Mouse (Mus musculus): ENCODE results near the gene Brcc3. TPM values are rescaled to one million over a fixed set of nuclear protein-coding genes. Genes with fewer than 3 reads are reported as not detected.

The Brcc3 gene
- 24.0 and 25.0 TPM in 2 replicates for polyA plus RNA-seq (2012; ENCODE audit: insufficient read depth, insufficient read length, missing spikeins)

DNA sequence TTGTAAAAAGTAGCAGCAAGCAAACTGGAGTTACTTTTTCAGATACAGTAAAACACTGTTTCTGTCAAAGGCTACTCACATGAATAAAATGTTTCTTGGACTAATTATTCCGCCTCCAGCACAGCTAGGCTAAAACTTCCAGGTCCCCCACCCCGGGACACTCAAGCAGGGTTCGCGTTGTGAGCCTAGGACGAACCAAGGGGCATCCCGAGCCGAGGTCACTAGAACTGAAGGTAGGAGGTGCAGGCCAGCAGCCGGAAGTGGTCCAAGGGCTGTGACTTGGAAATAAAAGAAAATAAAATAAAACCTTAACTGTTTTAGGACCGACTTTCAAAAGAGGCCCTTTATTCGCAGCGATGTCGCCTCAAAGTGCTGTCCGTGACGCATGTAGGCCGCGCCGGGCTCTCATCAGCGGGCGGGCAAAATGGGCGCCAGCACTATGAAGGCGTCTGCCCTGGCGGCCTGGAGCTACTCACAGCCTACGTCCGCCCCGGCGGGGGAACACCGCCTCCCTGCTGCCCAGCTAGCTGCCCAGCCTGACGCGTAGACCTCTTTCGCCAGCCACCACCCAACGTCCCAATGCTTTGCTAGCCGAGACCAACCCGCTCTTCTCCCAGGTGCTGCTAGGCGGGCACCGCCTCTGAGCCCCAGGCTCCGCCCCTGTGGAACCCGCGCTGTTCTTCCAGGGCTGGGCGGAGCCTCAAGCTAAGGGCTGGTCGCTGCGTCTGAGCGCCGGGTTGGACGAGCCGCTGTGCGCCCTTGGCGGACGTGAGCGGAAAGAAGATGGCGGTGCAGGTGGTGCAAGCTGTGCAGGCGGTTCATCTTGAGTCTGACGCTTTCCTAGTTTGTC, at the start of gene Brcc3, which contains the start of the genes Cmc4 and Mtcp1:
Gene Brcc3 (plus strand): TSS at position 693 of the 850 bp plus-strand sequence.
Gene Cmc4 (minus strand): TSS at position 649 of the 850 bp plus-strand sequence.
Gene Mtcp1 (minus strand): TSS at position 653 of the 850 bp plus-strand sequence.
- Histone ChIP-seq H3K27ac (ENCODE audit: insufficient read depth, low read depth, low read length) (peak within 1 kb of the TSS; percentile 73), H3K4me3 (ENCODE audit: insufficient read depth, low read length) (peak within 1 kb of the TSS; percentile 66), H3K4me1 (ENCODE audit: control insufficient read depth, insufficient read depth, low read length) (no peaks in the 10 kb centered on the region)
- TF ChIP-seq CTCF (IDR thresholded peaks at IDR 0.05; ENCODE audit: low read depth, low read length) (no peak), POLR2A (IDR thresholded peaks at IDR 0.05; ENCODE audit: borderline replicate concordance, low read depth, low read length) (no peak)

- Histone ChIP-seq H3K4me3 (ENCODE audit: insufficient read depth, low read length) (no peak overlapping the region), H3K27ac (ENCODE audit: insufficient read depth, low read depth, low read length) (no peak overlapping the region), H3K4me1 (ENCODE audit: control insufficient read depth, insufficient read depth, low read length) (no peaks in the 10 kb centered on the region)
- no peak for TF ChIP-seq POLR2A (IDR thresholded peaks at IDR 0.05; ENCODE audit: borderline replicate concordance, low read depth, low read length)
- no peak for TF ChIP-seq CTCF (IDR thresholded peaks at IDR 0.05; ENCODE audit: low read depth, low read length)
Measured at GRCm38 (mm10) chrX:75370197-75370596, 46.2 kb upstream of the Brcc3 start.

DNA sequence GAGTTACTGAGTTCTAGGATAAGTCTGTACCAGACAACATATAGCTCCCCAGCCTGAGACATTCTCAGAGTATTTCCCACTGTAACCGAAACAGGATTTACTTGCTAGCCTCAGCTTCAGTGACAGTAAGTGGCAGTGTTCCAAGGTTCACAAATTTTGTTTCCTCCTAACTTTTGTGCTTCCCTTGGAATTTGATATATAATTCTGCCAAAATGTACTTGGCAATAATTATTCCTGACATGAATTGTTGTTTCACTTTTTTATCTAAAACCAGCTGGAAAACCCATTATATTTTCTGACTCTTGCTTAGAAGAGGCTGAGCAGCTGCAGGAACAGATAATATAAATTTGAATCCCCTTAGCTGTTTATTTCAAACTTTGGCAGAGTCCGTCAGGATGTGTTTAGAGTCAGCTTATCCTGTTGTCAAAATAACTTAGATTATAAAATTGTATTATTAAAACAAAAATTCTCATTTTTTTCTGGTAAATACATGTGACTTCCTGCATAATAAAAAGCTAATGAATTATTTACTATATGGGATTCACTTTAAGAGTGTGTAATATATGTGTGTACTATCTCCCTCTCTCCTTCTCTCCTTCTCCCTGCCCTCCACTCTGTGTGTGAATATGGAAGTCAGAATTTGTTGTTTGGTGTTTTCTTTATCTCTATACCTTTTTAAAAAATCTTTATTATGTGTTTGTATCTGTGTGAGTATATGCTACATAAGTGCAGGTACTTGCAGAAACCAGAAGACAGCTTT, 43.6 kb upstream of the Brcc3 start:
- H3K27ac ChIP-seq (ENCODE audit: insufficient read depth, low read depth, low read length), result no peak overlapping the region
- H3K4me3 ChIP-seq (ENCODE audit: insufficient read depth, low read length), result no peak overlapping the region
- TF ChIP-seq CTCF (IDR thresholded peaks at IDR 0.05; ENCODE audit: low read depth, low read length) (no peak), POLR2A (IDR thresholded peaks at IDR 0.05; ENCODE audit: borderline replicate concordance, low read depth, low read length) (no peak)
- no peaks in the 10 kb centered on the region for H3K4me1 ChIP-seq (ENCODE audit: control insufficient read depth, insufficient read depth, low read length)

DNA sequence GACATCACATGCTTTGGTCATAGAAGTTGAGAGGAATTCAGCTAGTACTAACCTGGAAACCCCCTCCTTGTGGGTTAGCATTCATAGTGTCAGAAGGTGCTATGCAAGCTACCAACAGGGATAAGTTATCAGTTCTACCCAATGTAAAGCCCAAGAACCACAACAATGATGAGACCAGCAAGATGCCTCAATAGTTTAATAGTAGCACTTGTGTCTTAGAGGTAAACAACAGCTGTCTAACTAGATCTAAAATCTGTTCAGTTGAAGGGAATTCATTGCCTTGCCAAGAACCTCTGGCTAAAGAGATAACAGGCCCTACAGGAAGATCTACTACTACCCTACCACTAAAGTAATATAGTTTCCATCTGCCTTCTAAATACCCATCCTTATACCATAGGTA, 39.6 kb upstream of the Brcc3 start:
- Histone ChIP-seq H3K4me1 (ENCODE audit: control insufficient read depth, insufficient read depth, low read length) (peaks cover 3% of the 10 kb centered on the region; the same call in 1 of the 2 replicates), H3K4me3 (ENCODE audit: insufficient read depth, low read length) (no peak overlapping the region), H3K27ac (ENCODE audit: insufficient read depth, low read depth, low read length) (no peak overlapping the region)
- TF ChIP-seq CTCF (IDR thresholded peaks at IDR 0.05; ENCODE audit: low read depth, low read length) (no peak), POLR2A (IDR thresholded peaks at IDR 0.05; ENCODE audit: borderline replicate concordance, low read depth, low read length) (no peak)

GRCm38 (mm10) chrX:75381176-75381575, 35.3 kb upstream of the Brcc3 start:
- no peak overlapping the region for H3K27ac ChIP-seq (ENCODE audit: insufficient read depth, low read depth, low read length)
- peaks cover 6% of the 10 kb centered on the region; the same call in 1 of the 2 replicates for H3K4me1 ChIP-seq (ENCODE audit: control insufficient read depth, insufficient read depth, low read length)
- no peak overlapping the region for H3K4me3 ChIP-seq (ENCODE audit: insufficient read depth, low read length)
- no peak for TF ChIP-seq POLR2A (IDR thresholded peaks at IDR 0.05; ENCODE audit: borderline replicate concordance, low read depth, low read length)
- no peak for TF ChIP-seq CTCF (IDR thresholded peaks at IDR 0.05; ENCODE audit: low read depth, low read length)

GRCm38 (mm10) chrX:75381699-75382098, 34.7 kb upstream of the Brcc3 start:
- peak overlapping the region; percentile 78 for H3K27ac ChIP-seq (ENCODE audit: insufficient read depth, low read depth, low read length)
- TF ChIP-seq POLR2A (IDR thresholded peaks at IDR 0.05; ENCODE audit: borderline replicate concordance, low read depth, low read length) (no peak), CTCF (IDR thresholded peaks at IDR 0.05; ENCODE audit: low read depth, low read length) (no peak)
- peaks cover 6% of the 10 kb centered on the region; the same call in 1 of the 2 replicates for H3K4me1 ChIP-seq (ENCODE audit: control insufficient read depth, insufficient read depth, low read length)
- H3K4me3 ChIP-seq (ENCODE audit: insufficient read depth, low read length), result peak overlapping the region; percentile 48; the same call in 1 of the 2 replicates

DNA sequence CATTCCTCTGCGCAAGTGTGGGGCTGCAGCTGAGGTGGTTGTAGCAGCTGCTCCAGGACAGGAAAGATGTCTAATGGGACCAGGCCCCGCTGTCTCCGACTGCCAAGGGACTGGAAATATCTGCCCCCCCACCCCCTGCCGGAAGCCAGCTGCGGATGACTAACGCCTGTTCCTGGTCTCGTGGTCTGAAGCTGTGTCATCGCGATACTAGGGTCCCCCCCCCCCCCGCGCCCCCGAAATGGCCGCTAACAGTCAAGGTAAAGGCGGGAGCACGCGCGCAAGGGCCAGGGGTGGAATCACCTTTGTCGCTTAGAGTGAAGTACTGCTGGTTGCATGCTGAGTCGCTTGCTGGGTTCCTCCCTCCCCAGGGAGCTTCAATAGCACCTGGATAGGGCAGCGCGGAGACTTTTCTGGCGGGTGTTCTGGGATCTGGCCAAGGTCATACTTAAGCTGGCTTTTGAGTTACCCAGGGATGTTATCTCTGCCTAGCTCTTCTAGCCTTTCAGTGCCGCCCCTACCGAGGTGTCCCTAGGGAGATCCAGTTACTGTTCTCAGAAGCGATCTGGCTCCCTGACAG, 34.1 kb upstream of the Brcc3 start, which contains the start of the genes Fundc2 and F8:
Gene Fundc2 (plus strand): TSS at position 205 of the 577 bp plus-strand sequence.
Gene F8 (minus strand): TSS at position 421 of the 577 bp plus-strand sequence.
- Histone ChIP-seq H3K4me1 (ENCODE audit: control insufficient read depth, insufficient read depth, low read length) (peaks cover 6% of the 10 kb centered on the region; the same call in 1 of the 2 replicates), H3K27ac (ENCODE audit: insufficient read depth, low read depth, low read length) (peak within 1 kb of the TSS; percentile 86), H3K4me3 (ENCODE audit: insufficient read depth, low read length) (peak within 1 kb of the TSS; percentile 96)
- TF ChIP-seq CTCF (IDR thresholded peaks at IDR 0.05; ENCODE audit: low read depth, low read length), result no peak
- TF ChIP-seq POLR2A (IDR thresholded peaks at IDR 0.05; ENCODE audit: borderline replicate concordance, low read depth, low read length), result no peak

DNA sequence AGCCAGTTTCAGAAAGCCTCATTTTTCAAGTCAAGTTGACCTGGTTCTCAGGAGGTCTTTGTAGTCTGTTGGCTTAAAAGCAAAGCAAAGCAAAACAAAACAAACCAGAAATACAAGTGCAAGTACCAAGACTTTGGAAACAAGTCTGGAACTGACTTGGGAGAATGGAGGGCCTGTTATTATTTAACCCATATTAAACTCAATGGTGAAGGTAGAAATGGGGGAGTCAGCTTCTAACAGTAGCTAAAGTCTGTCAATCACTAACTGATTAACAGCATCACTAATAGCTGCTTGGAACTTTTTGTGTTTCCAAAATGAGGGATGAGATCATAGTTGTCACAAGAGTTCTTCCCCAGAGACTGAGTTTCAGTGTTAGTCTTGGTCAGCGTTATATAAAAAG, 17.0 kb upstream of the Brcc3 start:
- H3K27ac ChIP-seq (ENCODE audit: insufficient read depth, low read depth, low read length), result no peak overlapping the region
- H3K4me3 ChIP-seq (ENCODE audit: insufficient read depth, low read length), result no peak overlapping the region
- TF ChIP-seq CTCF (IDR thresholded peaks at IDR 0.05; ENCODE audit: low read depth, low read length), result no peak
- no peak for TF ChIP-seq POLR2A (IDR thresholded peaks at IDR 0.05; ENCODE audit: borderline replicate concordance, low read depth, low read length)
- peaks cover 2% of the 10 kb centered on the region; the same call in 1 of the 2 replicates for H3K4me1 ChIP-seq (ENCODE audit: control insufficient read depth, insufficient read depth, low read length)

GRCm38 (mm10) chrX:75402668-75403067, 13.8 kb upstream of the Brcc3 start:
- H3K27ac ChIP-seq (ENCODE audit: insufficient read depth, low read depth, low read length), result no peak overlapping the region
- no peak for TF ChIP-seq CTCF (IDR thresholded peaks at IDR 0.05; ENCODE audit: low read depth, low read length)
- no peak for TF ChIP-seq POLR2A (IDR thresholded peaks at IDR 0.05; ENCODE audit: borderline replicate concordance, low read depth, low read length)
- peaks cover 2% of the 10 kb centered on the region; the same call in 1 of the 2 replicates for H3K4me1 ChIP-seq (ENCODE audit: control insufficient read depth, insufficient read depth, low read length)
- no peak overlapping the region for H3K4me3 ChIP-seq (ENCODE audit: insufficient read depth, low read length)

Measured in bone marrow macrophage, adult 2 months (primary cell).